Mouse (Mus musculus): ENCODE data around the gene Gm33543.

Gm33543 gene

GRCm38 (mm10) chr10:95836530-95837264, 6.0 kb downstream of the Gm33543 start:
- no peak for DNase-seq (ENCODE audit: low spot score)

- DNase-seq (ENCODE audit: low spot score), result no peak
These were observed 11.8 kb downstream of the Gm33543 start for GRCm38 (mm10) chr10:95830891-95831290.

DNA sequence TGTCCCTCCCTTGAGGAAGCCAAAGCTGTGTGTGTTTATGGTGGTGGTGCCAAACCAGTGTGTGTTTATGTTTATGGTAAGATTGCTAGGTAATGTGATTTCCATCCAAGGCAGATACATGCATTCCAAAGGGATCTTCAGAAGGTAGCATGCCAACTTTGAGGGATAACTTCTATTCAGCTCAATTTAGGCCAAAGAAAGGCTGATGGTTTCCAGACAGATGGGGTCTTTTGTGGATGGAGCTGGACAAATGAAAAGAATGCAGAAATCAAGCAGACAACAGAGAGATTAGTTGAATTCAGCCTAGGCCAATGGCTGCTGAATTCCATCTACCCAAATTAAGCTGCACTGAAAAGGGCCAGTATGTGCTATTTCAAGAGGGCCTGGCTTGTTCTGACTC, 13.3 kb downstream of the Gm33543 start:
- no peak for DNase-seq (ENCODE audit: low spot score)

DNA sequence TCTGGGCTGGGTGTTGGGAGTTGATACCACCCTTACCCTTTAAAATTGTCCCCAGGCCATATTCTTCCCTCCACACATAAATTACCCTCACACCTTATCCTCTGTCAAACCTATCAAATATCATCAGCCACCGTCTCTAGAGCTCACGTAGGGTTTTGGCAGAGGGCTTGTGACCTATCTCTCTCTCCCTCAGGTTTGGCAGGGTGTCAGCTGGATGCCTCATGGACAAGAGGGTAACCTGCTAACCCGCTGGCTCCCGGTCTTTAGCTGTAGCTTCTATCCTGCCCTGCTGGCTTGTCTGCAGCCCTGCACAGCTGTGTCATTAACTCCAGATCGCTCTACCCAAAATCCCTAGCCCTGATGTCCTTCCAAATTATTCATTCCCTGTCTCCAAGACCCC, 14.4 kb downstream of the Gm33543 start:
- peak; percentile 43 for DNase-seq (ENCODE audit: low spot score)

GRCm38 (mm10) chr10:95825651-95826050, 17.1 kb downstream of the Gm33543 start:
- DNase-seq (ENCODE audit: low spot score), result no peak

DNA sequence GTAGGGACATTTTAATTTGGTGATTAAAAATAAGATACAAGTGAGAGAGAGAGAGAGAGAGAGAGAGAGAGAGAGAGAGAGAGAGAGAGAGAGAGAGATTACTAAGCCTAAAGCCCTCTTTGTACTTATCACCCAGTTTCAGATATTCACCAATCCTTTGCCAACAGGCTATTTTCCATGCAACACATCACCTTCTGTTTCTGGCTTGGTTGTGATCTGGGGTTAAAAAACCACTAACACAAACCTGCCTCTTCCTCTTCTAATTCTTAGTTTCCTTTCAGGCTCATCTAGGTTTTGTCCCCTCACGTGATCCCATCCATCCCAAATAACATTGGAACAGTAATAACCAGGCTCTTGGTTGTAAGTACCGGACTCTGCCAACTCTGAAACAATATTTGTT, 24.2 kb downstream of the Gm33543 start:
- no peak for DNase-seq (ENCODE audit: low spot score)

DNA sequence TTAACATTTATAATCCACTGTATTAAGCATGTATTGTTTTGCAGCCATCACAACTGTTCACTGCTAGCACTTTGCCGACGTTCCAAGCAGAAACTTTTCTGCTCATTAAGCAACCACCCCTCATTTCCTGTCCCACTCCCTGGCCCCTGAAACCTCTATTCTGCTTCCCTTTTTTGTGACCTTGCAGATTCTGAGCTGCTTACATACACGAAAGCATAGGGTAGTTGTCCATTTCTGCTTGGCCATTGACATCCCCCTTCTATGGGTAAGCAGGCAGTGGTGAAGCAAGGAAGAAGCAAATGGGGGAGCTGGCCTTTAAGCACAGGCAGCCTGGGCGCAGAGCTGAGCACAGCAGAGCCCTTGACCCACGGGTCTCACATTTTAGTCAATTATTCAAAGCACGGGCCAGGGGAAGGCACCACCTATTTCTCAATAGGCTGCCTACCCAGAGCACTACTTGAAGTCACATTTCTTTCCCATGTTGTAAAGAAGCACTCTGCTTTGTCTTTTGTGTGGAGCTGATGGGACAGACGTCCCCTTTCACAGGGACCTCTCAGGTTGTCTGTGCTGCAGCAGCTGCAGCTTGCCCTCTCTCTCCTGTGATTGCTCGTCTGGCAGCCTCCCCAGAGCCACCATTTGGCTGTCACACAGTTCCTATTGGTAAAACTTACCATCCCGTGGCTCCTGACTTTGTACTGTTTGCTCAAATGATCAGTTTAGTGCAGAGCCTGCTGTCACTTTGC, 25.1 kb downstream of the Gm33543 start:
- DNase-seq (ENCODE audit: low spot score), result no peak

DNA sequence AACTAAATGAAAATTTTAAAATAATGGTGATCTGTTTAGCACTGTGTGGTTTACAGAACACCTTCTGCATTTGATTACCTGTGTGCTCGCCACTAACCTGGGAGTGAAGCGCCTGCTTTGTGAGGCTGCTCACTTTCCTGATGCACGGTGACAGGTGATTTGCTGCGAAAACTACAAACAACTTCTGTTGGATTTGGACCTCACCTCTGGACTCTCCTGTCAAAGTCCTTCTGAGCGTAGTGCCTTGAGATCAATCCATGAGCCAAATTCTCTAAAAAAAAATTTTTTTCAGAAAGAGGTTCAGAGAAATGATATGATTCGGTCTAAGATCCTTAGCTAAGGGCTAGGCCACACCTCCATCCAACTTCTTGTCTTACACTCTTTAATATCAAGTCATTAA, 28.4 kb downstream of the Gm33543 start:
- no peak for DNase-seq (ENCODE audit: low spot score)

- DNase-seq (ENCODE audit: low spot score), result no peak
These were observed 30.9 kb downstream of the Gm33543 start for GRCm38 (mm10) chr10:95811869-95812268.

GRCm38 (mm10) chr10:95801443-95801811, 41.3 kb downstream of the Gm33543 start:
- no peak for DNase-seq (ENCODE audit: low spot score)

- no peak for DNase-seq (ENCODE audit: low spot score)
These were observed 41.9 kb downstream of the Gm33543 start for GRCm38 (mm10) chr10:95800693-95801442.

GRCm38 (mm10) chr10:95797645-95798395, 44.9 kb downstream of the Gm33543 start:
- DNase-seq (ENCODE audit: low spot score), result no peak

- no peak for DNase-seq (ENCODE audit: low spot score)
These were observed 47.2 kb downstream of the Gm33543 start for GRCm38 (mm10) chr10:95795500-95795899.

DNA sequence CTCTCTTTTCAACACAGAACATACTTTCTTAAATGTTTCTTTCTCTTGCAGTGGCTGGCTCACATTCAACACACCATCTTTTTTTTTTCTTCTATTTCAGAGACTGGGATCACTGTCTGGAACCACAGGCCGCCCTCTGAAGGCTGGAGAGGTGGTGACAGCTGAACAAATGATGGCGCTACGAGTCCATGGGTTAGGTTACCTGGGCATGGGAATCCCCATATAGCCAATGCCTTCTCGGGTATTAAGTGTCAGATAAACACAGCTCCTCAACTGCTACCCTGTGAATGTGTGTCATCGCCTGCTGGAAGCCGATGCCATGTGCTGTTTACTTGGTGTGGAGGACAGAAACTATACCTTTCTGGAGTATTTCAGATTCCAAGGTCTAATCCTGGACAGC, 48.0 kb downstream of the Gm33543 start:
- DNase-seq (ENCODE audit: low spot score), result no peak

DNA sequence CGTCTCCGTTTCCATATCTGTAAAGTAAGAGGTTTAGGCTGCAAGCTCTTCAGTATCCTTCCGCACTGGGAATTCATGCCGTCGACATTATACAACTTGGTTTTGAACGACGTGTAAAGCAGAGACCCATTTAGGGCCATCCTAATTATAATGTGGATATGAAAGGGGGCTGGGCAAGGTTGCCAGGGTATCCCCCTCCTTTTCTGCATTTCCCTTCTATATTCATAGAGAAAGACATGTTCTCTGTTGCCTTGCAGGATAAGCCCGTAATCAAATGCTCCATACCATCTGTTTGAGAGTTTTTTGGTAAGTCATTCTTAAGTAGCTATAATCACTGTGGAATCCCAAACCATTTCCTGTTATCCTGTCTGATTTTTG, 51.3 kb downstream of the Gm33543 start:
- no peak for DNase-seq (ENCODE audit: low spot score)

DNA sequence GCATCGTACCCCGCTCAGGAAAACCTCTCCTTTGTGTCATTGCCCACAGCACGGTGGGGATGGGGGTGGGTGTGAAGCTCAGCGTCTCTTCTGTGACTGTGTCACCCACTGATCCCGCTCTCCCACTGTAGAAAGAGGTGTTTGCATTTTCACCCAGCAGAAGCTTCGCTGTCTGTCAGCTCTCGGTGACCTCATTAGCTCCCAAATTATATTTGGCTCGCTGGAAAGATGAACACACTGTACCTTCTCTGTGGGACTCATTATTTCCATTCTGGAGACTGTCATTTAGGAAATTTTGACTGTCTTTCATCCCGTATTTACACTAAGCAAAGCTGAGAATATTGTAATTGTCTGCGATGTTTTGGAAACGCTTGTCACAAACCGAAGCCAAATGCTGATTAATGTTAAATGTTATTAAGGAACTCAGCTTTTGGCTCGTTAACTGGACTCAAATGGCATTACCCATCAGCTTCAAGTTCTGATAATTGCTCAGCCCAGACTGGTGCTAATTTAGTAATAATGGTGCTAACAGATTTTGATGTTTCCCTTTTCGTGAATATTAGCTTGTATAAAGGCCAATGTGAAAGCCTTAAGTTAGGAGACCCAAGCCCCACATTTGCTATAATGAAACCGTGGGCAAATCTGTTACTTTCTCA, 51.8 kb downstream of the Gm33543 start:
- no peak for DNase-seq (ENCODE audit: low spot score)

DNA sequence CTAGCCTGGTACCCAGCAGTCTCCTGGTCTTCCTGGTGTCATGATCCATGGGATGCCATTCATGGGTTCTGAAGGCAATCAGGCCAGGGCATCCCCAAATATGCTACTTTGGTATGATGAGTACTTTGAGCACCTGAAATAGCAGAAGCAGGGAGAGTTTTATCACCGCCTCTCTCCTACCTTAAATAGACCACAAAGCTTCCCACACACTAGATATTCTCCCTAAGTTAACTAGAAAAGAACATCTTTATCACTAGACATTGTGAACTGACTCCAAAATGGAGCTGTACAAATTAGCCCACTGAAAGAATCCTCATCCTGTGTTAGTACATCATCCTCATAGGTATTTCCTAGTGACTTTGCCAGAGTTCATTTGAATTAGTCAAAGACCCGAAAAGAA, 55.6 kb downstream of the Gm33543 start:
- no peak for DNase-seq (ENCODE audit: low spot score)

DNA sequence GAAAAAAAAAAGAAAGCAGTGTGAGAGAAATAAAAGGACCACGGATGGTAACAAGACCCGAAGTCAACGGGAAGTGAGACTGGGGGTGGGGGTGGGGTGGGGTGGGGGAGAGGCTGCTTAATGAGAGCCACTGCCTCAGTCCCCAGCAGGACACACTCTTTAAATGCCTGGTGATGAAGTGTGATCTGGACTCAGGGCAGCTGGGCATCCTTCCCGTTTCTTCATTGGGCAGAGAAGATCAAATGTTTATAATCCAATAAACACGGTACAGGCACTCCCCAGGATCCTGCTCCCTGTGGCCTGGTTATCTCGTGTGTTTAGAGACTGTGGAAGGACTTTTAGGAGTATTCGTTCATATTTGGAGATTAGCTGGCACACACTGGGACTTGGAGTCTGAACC, 57.9 kb downstream of the Gm33543 start:
- DNase-seq (ENCODE audit: low spot score), result no peak

DNA sequence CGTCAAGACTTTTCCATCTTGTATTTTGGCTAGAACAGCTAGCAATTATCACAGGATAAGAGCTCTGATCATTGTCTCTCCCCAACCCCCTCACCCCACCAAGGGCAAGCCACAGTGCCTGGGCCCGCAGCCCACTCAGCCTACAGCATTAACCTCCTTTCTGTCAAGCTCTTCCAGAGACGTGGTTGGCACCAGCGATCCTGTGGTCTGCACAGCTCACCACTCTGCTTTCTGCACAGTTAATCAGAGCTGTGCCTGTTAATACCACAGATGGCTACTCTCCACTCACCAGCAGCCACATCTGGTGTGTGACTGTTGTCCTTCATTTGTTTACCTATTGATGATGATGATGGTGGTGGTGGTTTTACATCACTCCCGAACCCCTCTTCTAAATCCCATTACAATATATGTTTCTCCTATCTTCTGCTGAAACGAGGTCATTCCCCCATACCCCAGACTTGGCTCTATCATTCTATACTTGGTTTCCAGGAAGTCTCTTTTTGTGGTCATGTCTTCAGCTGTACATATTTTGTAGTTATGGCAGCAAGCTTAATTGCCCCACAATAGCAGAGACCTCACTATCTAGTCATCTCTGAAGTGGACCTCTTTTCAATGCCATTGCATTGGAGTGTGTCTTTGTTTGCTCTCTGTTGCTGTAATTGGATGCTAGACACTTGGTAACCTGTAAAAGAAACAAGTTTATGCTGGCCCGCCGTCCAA, 61.7 kb downstream of the Gm33543 start:
- DNase-seq (ENCODE audit: low spot score), result no peak

GRCm38 (mm10) chr10:95779801-95780385, 62.8 kb downstream of the Gm33543 start:
- DNase-seq (ENCODE audit: low spot score), result no peak

- no peak for DNase-seq (ENCODE audit: low spot score)
These were observed 64.1 kb downstream of the Gm33543 start for GRCm38 (mm10) chr10:95778622-95779021.

All from testis, postnatal 10 days (tissue).